Mouse (Mus musculus) lung, adult 18-20 months (tissue): ENCODE measurements around the gene Gm19668.
"Not testable (repeated sequence)": the region's sequence is repeated elsewhere in the genome, so short reads cannot be mapped to it uniquely, and the experiment has no call there.

Experiments used
- DNase-seq, 2 experiments: peaks; one replicate each; pipeline ENCODE4 v3.0.0; 2022; ENCODE audit warnings: mixed read lengths in 2 of 2

Gm19668 gene

DNA sequence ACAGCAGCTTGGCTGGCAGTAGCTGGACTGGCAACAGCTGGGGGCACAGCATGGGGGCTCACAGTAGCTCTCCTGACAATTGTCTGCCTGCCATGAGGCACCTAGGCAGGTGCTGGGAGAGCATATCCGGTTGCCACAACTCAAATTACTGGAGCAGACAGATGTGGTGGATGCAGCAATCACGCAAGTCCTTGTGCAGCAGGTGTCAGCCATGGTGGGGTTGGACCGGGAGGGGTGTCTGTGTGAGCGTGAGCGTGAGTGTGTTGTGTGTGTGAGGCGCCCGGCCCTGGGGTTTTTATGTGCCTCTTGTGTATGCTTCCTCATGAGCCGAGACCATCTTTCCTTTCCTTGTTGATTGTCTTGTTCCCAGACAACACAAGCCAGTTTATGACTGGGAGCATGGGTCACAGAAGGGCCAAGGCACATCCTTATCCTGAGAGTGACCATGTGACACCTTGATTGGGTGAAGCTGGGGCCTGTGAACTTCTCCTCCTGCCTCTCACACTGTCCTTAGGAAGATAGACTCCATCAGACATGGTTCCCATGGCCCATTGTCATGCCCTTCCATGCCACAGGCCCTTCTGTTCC lies at the start of gene Gm19668:
TSS of gene Gm19668 (minus strand) at position 213 of the 588 bp plus-strand sequence.
- DNase-seq = no peak

DNA sequence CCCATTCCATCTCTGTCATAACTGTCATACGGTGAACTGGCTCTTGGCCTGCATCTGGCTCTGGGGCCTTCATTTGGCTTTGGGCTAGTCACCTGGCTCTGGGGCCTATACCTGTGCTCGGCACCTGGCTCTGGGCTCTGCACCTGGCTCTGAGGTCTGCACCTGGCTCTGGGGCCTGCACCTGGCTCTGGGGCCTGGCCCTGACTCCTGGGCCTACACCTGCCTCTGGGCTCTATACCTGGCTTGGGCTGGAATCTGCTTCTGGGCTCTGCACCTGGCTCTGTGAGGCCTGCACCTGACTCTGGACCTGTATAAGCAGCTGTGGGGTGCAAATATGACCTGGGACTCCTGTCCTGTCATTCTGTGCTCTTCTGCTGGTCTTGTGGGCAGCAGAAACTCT lies 48.6 kb upstream of the Gm19668 start:
- DNase-seq = no peak

DNA sequence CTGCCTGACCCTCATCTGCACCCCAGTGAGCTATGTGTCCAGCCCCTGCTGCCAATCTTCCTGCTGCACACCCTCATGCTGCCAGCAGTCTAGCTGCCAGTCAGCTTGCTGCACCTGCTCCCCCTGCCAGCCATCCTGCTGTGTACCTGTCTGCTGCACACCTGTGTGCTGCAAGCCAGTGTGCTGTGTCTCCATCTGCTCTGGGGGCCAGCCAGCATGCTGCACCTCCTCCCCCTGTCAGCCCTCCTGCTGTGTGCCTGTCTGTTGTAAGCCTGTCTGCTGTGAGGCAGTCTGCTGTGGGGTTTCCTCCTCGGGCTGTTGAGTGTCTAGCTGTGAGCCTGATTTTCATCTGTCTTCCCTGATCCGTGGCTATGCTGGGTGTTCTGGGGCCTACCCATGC lies 48.0 kb upstream of the Gm19668 start:
- no peak for DNase-seq

DNA sequence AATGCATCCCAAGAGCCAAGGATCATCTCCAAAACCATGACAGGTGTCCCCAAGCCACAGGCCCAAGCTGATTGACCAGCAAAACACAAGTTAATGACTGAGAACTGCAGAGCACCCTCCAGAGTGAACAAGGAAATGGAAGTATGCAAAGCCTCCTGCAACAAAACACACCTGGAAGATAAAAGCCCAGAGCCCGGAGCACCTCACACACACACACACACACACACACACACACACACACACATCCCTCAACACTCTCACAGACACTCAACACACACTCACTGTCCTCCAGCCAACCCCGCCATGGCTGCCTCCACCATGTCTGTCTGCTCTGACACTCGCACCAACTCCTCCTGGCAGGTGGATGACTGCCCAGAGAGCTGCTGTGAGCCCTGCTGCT lies 47.6 kb upstream of the Gm19668 start, which contains the start of gene Gm36176:
TSS of gene Gm36176 (plus strand) at position 301 of the 400 bp plus-strand sequence.
- DNase-seq = no peak

DNA sequence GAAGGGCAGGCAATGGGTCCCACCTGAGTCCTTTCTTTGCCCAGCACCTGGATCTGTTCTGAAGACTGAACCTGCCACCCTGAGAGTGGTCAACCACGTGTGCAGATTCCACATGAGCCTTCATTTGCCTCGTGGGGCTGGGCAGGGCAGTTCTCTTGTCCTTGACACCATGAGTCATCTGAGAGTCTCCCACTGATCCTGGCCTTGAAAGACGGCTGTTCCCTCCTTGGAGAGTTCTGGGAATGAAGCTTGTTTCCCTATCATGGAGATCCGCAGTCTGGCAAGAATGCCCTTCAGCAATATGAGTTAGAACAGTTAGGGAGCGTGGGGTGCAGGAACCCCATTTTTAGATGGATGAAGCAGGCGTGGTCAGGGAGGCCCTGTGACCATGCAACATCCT lies 40.1 kb upstream of the Gm19668 start:
- DNase-seq = no peak

DNA sequence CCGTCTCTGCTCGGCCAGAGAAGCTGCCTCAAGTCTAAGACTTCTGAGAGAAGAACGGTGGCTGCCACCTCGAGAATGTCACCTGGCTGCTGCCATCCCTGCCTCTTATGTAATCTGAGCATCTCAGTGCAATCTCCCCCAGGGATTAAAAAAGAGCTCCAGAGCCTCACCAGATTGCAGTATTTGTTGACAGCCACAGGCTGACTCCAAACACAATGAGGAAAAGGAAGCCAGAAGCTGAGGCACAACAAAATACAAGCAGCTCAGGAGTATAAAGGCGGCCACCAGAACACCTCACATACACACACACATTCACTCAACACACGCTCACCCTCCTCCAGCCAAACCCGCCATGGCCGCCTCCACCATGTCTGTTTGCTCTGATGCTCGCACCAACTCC lies 36.7 kb upstream of the Gm19668 start, which contains the start of gene Krtap10-10:
TSS of gene Krtap10-10 (plus strand) at position 301 of the 400 bp plus-strand sequence.
- DNase-seq = no peak

DNA sequence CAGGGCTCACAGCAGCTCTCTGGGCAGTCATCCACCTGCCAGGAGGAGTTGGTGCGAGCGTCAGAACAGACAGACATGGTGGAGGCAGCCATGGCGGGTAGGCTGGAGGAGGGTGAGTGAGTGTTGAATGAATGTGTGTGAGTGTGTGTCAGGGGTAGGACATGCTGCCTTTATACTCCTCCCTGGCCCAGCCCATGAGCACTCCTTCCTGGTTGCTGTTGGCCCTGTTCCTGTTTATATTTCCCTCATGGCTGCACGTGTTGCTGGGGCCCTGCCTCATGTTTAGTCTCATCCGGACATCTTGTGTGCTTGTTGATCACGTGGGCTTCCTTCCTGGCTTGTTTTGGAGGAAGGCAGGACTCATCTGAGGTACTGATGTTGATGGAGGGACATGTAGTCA lies 28.0 kb upstream of the Gm19668 start, which contains the start of gene Krtap10-4:
TSS of gene Krtap10-4 (minus strand) at position 145 of the 400 bp plus-strand sequence.
- no peak for DNase-seq

DNA sequence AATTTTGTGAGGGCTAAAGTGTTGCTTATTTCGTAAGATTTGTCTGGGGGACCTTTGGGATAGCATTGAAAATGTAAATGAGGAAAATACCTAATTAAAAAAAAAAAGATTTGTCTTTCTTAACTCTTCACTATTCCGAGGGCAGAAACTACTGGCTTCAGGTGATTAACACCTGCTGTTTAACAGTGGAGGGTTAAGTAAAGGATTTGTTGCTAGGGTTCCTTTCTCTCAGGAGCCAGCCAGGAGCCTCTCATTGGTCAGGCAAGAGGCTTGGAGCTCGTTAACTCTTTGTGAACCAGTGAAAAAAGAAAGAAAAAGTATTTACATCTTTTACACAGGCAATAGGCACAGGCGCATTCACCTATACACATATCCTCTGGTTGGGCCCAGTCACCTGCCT lies 20.3 kb upstream of the Gm19668 start:
- DNase-seq = no peak

DNA sequence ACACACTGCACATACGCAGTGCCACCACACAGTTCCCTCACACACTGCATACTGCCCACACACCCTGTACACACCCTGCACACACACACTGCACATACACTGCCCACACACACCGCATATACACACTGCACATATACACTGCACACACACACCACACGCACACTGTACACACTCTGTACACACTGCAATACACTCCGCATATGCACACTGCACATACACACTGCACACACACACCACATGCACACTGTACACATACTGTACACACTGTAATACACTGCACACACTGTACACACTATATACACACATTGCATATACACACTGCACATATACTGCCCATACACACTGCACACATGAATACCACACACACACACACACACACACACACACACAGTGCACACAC lies 19.6 kb upstream of the Gm19668 start:
- no peak for DNase-seq

DNA sequence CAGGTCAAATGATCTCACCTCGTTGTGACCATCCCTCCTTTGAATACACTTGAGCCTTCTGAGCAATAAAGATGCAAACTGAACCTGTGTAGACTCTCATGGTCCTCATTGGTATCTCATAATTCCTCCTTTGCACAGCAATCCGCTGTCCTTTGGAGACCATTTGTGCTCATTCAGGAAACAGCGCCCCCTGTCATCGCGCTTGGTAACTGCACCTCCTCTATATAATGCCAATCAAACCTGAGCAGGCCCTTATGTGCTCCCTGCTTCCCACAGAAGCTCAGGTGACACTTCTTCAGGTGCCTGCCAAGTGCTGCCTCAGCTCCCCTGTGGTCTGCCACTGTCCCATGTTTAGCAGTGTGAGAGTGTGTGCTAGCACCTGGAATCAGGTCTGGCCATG lies 16.6 kb upstream of the Gm19668 start:
- peak; percentile 6 to 9 for DNase-seq

DNA sequence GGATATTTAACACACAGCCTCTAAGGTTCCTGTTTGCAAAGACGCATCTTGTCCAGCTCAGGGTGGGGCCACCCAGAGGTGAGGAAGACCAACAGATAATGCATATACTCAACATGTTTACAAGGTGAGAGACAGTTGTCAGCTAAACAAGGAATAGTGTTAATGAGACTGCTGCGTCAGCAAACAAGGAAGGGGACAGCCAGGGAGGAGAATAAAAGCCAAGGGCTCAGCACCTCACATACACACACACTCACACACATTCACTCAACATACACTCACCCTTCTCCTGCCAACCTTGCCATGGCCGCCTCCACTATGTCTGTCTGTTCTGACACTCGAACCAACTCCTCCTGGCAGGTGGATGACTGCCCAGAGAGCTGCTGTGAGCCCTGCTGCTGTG lies 15.4 kb upstream of the Gm19668 start, which contains the start of gene Gm2696:
TSS of gene Gm2696 (plus strand) at position 301 of the 400 bp plus-strand sequence.
- DNase-seq = no peak

DNA sequence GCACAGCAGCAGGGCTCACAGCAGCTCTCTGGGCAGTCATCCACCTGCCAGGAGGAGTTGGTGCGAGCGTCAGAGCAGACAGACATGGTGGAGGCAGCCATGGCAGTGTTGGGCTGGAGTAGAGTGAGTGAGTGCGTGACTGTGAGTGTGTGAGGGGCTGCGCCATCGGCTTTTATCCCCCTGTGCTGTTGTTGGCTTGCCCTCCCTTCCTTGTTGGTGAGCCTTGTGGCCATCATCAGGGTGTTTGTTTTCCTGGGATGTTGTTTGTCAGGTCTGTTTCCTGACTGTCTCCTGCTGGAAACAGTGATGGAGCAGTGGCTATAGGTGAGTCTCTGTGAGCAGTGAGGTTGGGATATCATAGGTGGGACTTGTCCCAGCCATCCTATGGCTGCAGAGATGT lies 12.8 kb upstream of the Gm19668 start, which contains the start of gene Gm9507:
TSS of gene Gm9507 (minus strand) at position 101 of the 400 bp plus-strand sequence.
- no peak for DNase-seq

DNA sequence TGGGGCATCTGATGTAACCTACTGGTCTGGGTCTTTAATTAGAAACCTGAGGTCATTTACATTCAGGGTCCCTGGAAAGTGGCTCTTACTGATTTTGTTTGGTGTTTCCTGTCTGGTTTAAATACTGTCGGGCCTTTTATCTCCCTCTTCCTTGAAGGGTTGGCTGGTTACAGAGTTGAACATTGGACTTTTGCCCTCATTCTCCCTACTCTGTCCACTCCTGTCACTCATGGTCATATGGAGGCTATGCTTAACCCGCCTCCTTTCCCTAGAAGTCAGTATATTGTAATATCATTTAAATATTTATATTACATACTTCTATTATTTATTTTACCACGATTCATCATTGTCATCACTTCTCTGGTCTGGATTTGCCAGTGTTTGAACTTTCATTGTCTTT lies 5.2 kb upstream of the Gm19668 start:
- no peak for DNase-seq

DNA sequence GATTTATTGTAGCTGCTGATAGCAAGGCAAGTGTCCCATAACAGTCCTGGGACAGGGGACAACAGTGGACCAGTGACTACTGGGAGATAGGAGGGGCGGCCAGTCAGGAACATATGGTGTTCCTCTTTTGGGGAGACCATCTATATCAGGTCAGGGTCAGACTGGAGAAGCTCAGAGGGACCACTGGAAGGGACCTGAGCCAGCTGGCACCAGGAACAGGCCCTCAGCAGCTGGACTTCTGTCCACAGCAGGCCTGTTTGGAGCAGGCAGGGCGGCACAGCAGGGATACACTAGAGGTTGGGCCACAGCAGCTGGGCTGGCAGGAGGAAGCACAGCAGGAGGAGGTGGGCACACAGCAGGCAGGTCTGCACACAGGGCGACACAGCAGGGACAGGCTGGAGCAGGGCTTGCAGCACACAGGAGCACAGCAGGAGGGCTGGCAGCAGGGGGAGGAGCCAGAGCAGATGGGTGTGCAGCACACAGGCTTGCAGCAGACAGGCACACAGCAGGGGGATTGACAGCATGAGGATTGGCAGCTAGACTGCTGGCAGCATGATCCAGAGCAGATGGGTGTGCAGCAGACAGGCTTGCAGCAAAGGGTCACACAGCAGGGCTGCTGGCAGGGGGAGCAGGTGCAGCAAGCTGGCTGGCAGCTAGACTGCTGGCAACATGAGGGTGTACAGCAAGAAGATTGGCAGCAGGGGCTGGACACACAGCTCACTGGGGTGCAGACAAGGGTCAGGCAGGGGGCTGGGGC lies 591 bp downstream of the Gm19668 start:
- not testable (repeated sequence) for DNase-seq

DNA sequence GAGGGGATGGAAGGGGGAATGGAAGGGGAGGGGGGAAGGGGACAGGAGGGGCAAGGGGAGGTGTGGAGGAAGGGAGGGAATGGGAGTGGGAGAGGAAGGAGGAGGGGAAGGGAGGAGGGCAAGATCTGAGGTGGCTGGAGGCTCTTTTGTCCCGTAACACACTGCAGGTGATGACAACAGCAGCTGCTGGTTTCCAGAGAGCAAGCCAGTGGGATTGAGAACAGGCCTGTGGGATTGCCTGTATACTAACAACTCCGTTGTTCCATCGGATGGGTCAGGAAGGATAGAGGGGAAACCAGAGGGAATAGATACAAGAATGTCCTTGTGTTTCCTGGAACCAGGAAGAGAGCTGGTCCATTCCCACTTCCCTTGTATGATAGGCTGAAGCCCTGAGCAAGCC lies 1.3 kb downstream of the Gm19668 start:
- DNase-seq = no peak

DNA sequence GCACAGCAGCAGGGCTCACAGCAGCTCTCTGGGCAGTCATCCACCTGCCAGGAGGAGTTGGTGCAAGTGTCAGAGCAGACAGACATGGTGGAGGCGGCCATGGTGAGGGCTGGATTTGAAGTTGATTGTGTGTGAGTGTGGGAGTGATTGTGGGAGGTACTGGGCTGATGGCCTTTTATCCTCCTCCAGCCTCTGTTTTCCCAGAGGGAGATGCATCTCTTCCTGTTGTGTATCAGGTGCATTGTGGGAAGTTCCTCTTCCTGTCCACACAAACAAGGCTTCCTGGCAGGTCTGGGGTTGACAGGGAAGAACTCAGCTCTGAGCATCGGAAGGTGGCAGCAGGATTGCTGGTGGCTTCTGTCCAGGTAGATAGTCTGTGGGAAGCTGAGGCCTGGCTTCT lies 4.0 kb downstream of the Gm19668 start, which contains the start of gene Gm9639:
TSS of gene Gm9639 (minus strand) at position 101 of the 400 bp plus-strand sequence.
- DNase-seq = no peak

DNA sequence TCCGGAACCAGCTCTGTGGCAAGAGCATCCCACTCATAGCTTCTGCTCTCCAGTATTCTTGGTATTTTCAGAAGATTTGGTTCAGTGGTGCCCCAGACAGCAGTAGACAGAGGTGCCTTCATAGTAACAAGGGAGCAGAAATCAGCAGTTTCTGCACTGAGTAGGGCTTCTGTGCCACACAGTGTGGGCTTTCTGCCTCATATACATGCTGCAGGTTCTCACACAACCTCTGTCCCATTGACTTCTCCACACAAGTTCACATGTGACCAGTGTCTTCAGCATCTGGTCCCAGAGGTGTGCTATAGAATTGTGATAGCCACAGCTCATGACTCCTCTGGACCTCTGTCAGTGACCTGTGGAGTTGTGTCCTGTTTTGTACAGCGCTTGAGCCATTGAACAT lies 10.3 kb downstream of the Gm19668 start:
- DNase-seq = no peak

DNA sequence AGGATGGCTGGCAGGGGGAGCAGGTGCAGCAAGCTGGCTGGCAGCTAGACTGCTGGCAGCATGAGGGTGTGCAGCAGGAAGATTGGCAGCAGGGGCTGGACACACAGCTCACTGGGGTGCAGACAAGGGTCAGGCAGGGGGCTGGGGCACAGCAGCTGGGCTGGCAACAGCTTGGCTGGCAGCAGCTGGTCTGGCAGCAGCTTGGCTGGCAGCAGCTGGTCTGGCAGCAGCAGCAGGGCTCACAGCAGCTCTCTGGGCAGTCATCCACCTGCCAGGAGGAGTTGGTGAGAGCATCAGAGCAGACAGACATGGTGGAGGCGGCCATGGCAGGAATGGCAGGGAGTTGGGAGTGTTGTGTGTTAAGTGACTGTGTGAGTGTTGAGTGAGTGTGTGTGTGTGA lies 11.1 kb downstream of the Gm19668 start, which contains the start of gene Gm7137:
TSS of gene Gm7137 (minus strand) at position 325 of the 400 bp plus-strand sequence.
- DNase-seq = not testable (repeated sequence)

DNA sequence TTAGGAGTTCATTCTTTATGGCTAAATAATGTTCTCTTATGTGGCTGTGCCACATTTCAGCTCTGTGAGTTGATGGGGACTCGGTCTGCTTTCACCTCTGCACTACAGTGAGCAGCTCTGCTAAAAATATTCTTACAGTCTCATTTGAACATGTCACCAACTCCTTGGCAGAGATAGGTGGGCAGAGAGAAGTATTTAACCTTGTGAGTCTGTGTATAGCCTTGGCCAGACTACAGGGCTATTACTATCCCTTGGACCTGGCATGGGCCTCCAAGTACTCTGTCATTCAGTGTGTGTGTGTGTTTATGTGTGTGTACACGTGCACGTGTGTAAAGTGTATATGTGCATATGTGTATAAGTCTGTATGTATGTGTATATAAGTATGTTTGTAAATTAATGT lies 15.5 kb downstream of the Gm19668 start:
- DNase-seq = not testable (repeated sequence)

DNA sequence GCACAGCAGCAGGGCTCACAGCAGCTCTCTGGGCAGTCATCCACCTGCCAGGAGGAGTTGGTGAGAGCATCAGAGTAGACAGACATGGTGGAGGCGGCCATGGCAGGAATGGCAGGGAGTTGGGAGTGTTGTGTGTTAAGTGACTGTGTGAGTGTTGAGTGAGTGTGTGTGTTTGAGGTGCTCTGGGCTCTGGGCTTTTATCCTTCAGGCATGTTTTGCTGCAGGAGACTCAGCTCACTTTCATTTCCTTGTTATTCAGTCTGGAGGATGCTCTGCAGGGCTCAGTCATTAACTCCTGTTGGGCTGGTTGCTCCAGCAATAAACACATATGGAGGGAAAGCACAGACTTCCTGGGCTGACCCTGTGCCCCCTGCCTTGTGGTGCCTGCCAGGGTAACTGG lies 16.5 kb downstream of the Gm19668 start, which contains the start of gene Gm3250:
TSS of gene Gm3250 (minus strand) at position 101 of the 400 bp plus-strand sequence.
- not testable (repeated sequence) for DNase-seq

DNA sequence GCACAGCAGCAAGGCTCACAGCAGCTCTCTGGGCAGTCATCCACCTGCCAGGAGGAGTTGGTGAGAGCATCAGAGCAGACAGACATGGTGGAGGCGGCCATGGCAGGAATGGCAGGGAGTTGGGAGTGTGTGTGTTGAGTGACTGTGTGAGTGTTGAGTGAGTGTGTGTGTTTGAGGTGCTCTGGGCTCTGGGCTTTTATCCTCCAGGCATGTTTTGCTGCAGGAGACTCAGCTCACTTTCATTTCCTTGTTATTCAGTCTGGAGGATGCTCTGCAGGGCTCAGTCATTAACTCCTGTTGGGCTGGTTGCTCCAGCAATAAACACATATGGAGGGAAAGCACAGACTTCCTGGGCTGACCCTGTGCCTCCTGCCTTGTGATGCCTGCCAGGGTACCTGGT lies 22.1 kb downstream of the Gm19668 start, which contains the start of gene Gm7138:
TSS of gene Gm7138 (minus strand) at position 101 of the 400 bp plus-strand sequence.
- DNase-seq = not testable (repeated sequence)

DNA sequence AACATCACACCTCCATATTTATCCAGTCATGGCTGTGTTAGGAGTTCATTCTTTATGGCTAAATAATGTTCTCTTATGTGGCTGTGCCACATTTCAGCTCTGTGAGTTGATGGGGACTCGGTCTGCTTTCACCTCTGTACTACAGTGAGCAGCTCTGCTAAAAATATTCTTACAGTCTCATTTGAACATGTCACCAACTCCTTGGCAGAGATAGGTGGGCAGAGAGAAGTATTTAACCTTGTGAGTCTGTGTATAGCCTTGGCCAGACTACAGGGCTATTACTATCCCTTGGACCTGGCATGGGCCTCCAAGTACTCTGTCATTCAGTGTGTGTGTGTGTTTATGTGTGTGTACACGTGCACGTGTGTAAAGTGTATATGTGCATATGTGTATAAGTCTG lies 26.8 kb downstream of the Gm19668 start:
- not testable (repeated sequence) for DNase-seq

DNA sequence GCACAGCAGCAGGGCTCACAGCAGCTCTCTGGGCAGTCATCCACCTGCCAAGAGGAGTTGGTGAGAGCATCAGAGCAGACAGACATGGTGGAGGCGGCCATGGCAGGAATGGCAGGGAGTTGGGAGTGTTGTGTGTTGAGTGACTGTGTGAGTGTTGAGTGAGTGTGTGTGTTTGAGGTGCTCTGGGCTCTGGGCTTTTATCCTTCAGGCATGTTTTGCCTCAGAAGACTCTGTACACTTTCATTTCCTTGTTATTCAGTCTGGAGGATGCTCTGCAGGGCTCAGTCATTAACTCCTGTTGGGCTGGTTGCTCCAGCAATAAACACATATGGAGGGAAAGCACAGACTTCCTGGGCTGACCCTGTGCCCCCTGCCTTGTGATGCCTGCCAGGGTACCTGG lies 27.7 kb downstream of the Gm19668 start, which contains the start of gene Gm3238:
TSS of gene Gm3238 (minus strand) at position 101 of the 400 bp plus-strand sequence.
- not testable (repeated sequence) for DNase-seq
